ENCODE assay signal across 8 mouse cellular contexts in the genomic region with DNA sequence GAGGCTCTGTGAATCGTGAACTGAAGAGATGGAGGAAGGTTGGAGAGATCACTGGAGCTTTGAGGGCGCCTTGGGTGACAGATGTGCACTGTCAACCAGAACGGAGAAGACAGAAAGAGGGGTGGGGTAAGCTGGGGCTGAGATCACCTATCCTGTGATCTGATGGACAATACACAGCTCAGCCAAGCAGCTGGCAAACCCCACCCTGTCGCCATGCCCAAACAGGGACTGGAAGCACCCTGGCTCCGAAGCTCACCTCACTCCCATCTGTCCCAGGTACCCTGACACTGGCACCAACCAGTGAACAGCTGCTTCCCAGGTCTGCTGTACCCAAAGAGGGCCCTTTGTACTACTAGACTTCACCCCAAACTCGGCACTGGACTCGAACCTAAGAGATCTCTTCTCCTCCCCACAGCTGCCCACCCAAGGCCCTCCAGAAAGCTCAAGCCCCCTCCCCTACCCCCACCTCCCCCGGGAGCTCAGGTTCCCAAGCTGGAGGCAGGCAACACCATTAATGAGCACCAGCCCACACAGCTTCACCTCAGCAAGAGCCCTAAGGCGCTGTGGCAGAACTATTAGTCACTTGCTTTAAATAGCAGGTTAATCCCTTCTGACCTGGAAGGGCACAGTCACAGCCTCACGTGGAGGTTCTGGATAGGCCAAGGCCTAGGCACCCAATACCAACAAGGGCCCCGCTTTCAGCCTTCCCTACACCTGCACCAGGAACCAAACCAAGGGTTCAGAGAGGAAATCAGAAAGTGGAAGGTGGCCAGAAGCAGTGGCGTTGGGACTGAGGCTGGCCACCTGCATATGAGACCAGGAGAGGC. TPM values are rescaled to one million over a fixed set of nuclear protein-coding genes. Genes with fewer than 3 reads are reported as not detected.
DNase-seq lines count a peak whose midpoint lies in the region; ATAC-seq and TF ChIP-seq lines count a peak whose summit lies in the region.

No protein-coding gene starts in this region.

- WGBS in hindbrain, embryonic 11.5 days, result 62% methylated on average over 12 of the region's 12 CpGs
- 55% methylated on average over 12 of the region's 12 CpGs for WGBS in liver, embryonic 13.5 days (ENCODE audit: insufficient replicate concordance)

- peak overlapping the region; percentile 69 for H3K4me2 ChIP-seq in hindbrain, embryonic 11.5 days (replicated peaks; ENCODE audit: low read depth, low read length)
- peak overlapping the region; percentile 80 for H3K4me2 ChIP-seq in liver, embryonic 13.5 days

- H3K27ac ChIP-seq in embryonic fibroblast, embryonic 13.5 days (ENCODE audit: insufficient read depth, low read length), result no peak overlapping the region
- H3K27ac ChIP-seq in hindbrain, embryonic 11.5 days (ENCODE audit: low read depth, low read length), result no peak overlapping the region
- H3K27ac ChIP-seq in liver, embryonic 13.5 days, result no peak overlapping the region

- no peaks in the 10 kb centered on the region for H3K27me3 ChIP-seq in hindbrain, embryonic 11.5 days (ENCODE audit: control insufficient read depth, insufficient read depth, low read length)
- no peaks in the 10 kb centered on the region; the same call in 1 of the 2 replicates for H3K27me3 ChIP-seq in liver, embryonic 13.5 days

- no peak for TF ChIP-seq POLR2A in embryonic fibroblast, embryonic 13.5 days (IDR thresholded peaks at IDR 0.05; ENCODE audit: low read depth, low read length)

- H3K9me3 ChIP-seq in hindbrain, embryonic 11.5 days (ENCODE audit: control insufficient read depth, low read length), result no peaks in the 10 kb centered on the region
- H3K9me3 ChIP-seq in liver, embryonic 13.5 days (replicated peaks), result no peaks in the 10 kb centered on the region

- peak overlapping the region; percentile 86 for H3K4me3 ChIP-seq in embryonic fibroblast, embryonic 13.5 days (ENCODE audit: insufficient read depth, low read length)
- no peak overlapping the region for H3K4me3 ChIP-seq in hindbrain, embryonic 11.5 days (ENCODE audit: low read depth, low read length)
- H3K4me3 ChIP-seq in liver, embryonic 13.5 days (replicated peaks), result no peak overlapping the region

- 0 out of 2 replicates have a peak, but pooled peaks cover 2% of the 10 kb centered on the region for H3K36me3 ChIP-seq in hindbrain, embryonic 11.5 days (ENCODE audit: control insufficient read depth, insufficient read depth, low read length)
- H3K36me3 ChIP-seq in liver, embryonic 13.5 days, result peaks cover 4% of the 10 kb centered on the region; the same call in 1 of the 2 replicates

- no peak overlapping the region for H3K9ac ChIP-seq in hindbrain, embryonic 11.5 days (ENCODE audit: low read depth, low read length)
- H3K9ac ChIP-seq in liver, embryonic 13.5 days, result no peak overlapping the region

- ATAC-seq in hindbrain, embryonic 11.5 days (ENCODE audit: low FRiP score), result no peak
- no peak for ATAC-seq in liver, embryonic 13.5 days (ENCODE audit: low read depth)

- TF ChIP-seq CTCF in embryonic fibroblast, embryonic 13.5 days (IDR thresholded peaks at IDR 0.05; ENCODE audit: borderline replicate concordance, insufficient read depth, low read length), result no peak

- peaks cover 8% of the 10 kb centered on the region; the same call in 1 of the 2 replicates for H3K4me1 ChIP-seq in embryonic fibroblast, embryonic 13.5 days (ENCODE audit: control insufficient read depth, insufficient read depth, low read length)
- H3K4me1 ChIP-seq in hindbrain, embryonic 11.5 days (replicated peaks; ENCODE audit: control insufficient read depth, insufficient read depth, low read length), result 0 out of 2 replicates have a peak, but pooled peaks cover 3% of the 10 kb centered on the region
- peaks cover 22% of the 10 kb centered on the region for H3K4me1 ChIP-seq in liver, embryonic 13.5 days (replicated peaks)

- DNase-seq in adrenal gland, adult (ENCODE audit: inconsistent age in 2 of 2, low spot score in 1 of 2), result peak; percentile 46 to 66
- DNase-seq in adrenal gland, postnatal 4 days (ENCODE audit: low spot score in 2 of 2), result no peak
- no peak for DNase-seq in hindbrain, embryonic 11.5 days (ENCODE audit: low spot score)
- DNase-seq in liver, embryonic 13.5 days, result no peak
- no peak for DNase-seq in spleen, postnatal 14 days (ENCODE audit: low spot score in 2 of 2)
- no peak for DNase-seq in right cerebral cortex, postnatal 36 days (ENCODE audit: low spot score in 2 of 2)
- DNase-seq in spleen, postnatal 4 days (ENCODE audit: low spot score in 2 of 2), result no peak

RNA-seq across cellular contexts. Expression of gene Mfge8, which starts 1.6 kb away (rescaled TPM):
- total RNA-seq in adrenal gland, postnatal 4 days (2021), result 100 to 1,000 TPM; 327 to 347 TPM
- polyA plus RNA-seq in embryonic fibroblast, embryonic 13.5 days (2011; ENCODE audit: insufficient read length, low read depth, missing spikeins), result 217 and 303 TPM in 2 replicates
- polyA plus RNA-seq in hindbrain, embryonic 11.5 days (2014; fragmentation: Nextera tagmentation; extraction: Ambion mirVana), result 73.4 and 75.1 TPM in 2 replicates
- 58.9 and 63.7 TPM in 2 replicates for polyA plus RNA-seq in liver, embryonic 13.5 days (2015; fragmentation: Nextera tagmentation; extraction: Ambion mirVana)

RNA-seq across cellular contexts. Expression of gene Hapln3, which starts 16.4 kb away (rescaled TPM):
- 1 to 10 TPM; 4.1 to 4.5 TPM for total RNA-seq in adrenal gland, postnatal 4 days (2021)
- polyA plus RNA-seq in embryonic fibroblast, embryonic 13.5 days (2011; ENCODE audit: insufficient read length, low read depth, missing spikeins), result 0.63 TPM in 1 of 2 replicates, not detected in the other
- 2.6 and 2.7 TPM in 2 replicates for polyA plus RNA-seq in hindbrain, embryonic 11.5 days (2014; fragmentation: Nextera tagmentation; extraction: Ambion mirVana)
- 0.37 and 0.65 TPM in 2 replicates for polyA plus RNA-seq in liver, embryonic 13.5 days (2015; fragmentation: Nextera tagmentation; extraction: Ambion mirVana)

Comparison
In these comparisons a context has a peak if more than half of its experiments do, and no peak if none do; other contexts are left out.
1. DNase-seq: peak in adrenal gland, adult (2 of 2); none in adrenal gland, postnatal 4 days (0 of 2), hindbrain, embryonic 11.5 days (single experiment), liver, embryonic 13.5 days (single experiment), spleen, postnatal 14 days (0 of 2), right cerebral cortex, postnatal 36 days (0 of 2) and spleen, postnatal 4 days (0 of 2).